Mouse (Mus musculus) right cerebral cortex, postnatal 10 days (tissue): ENCODE results near the gene Bicc1.

Experiments
- DNase-seq, 2 experiments: peaks; one replicate each; pipeline ENCODE4 v3.0.0; 2021; ENCODE audit warnings: low spot score in 2 of 2

The Bicc1 gene

GRCm38 (mm10) chr10:71052748-71053147, 106.8 kb downstream of the Bicc1 start:
- no peak for DNase-seq

- no peak for DNase-seq
Observed at GRCm38 (mm10) chr10:71052208-71052607, 107.3 kb downstream of the Bicc1 start.

GRCm38 (mm10) chr10:71050722-71051333, 108.7 kb downstream of the Bicc1 start:
- no peak for DNase-seq

- DNase-seq = no peak
Observed at GRCm38 (mm10) chr10:71049294-71049693, 110.2 kb downstream of the Bicc1 start.

GRCm38 (mm10) chr10:71044410-71044809, 115.1 kb downstream of the Bicc1 start:
- DNase-seq = no peak

GRCm38 (mm10) chr10:71041874-71042273, 117.6 kb downstream of the Bicc1 start:
- no peak for DNase-seq

- DNase-seq = no peak
Observed at GRCm38 (mm10) chr10:71036484-71036883, 123.0 kb downstream of the Bicc1 start.

GRCm38 (mm10) chr10:71028996-71029395, 130.5 kb downstream of the Bicc1 start:
- DNase-seq = no peak

- DNase-seq = peak; percentile 46 to 61
Observed at GRCm38 (mm10) chr10:71028066-71028844, 131.2 kb downstream of the Bicc1 start.

- no peak for DNase-seq
Observed at GRCm38 (mm10) chr10:71025131-71025894, 134.2 kb downstream of the Bicc1 start.

GRCm38 (mm10) chr10:71024681-71025080, 134.8 kb downstream of the Bicc1 start:
- no peak for DNase-seq

GRCm38 (mm10) chr10:71023471-71023870, 136.0 kb downstream of the Bicc1 start:
- DNase-seq = no peak

GRCm38 (mm10) chr10:71020459-71020858, 139.0 kb downstream of the Bicc1 start:
- no peak for DNase-seq

- DNase-seq = no peak
Observed at GRCm38 (mm10) chr10:71019836-71020235, 139.7 kb downstream of the Bicc1 start.

- no peak for DNase-seq
Observed at GRCm38 (mm10) chr10:71009771-71010496, 149.6 kb downstream of the Bicc1 start.

GRCm38 (mm10) chr10:71008721-71009120, 150.8 kb downstream of the Bicc1 start:
- DNase-seq = no peak

- no peak for DNase-seq
Observed at GRCm38 (mm10) chr10:71007956-71008355, 151.5 kb downstream of the Bicc1 start.

GRCm38 (mm10) chr10:71007516-71007915, 152.0 kb downstream of the Bicc1 start:
- no peak for DNase-seq

- no peak for DNase-seq
Observed at GRCm38 (mm10) chr10:71007001-71007400, 152.5 kb downstream of the Bicc1 start.

- DNase-seq = no peak
Observed at GRCm38 (mm10) chr10:71002871-71003270, 156.6 kb downstream of the Bicc1 start.

- DNase-seq = no peak
Observed at GRCm38 (mm10) chr10:71002186-71002585, 157.3 kb downstream of the Bicc1 start.

- peak; percentile 48 to 62 for DNase-seq
Observed at GRCm38 (mm10) chr10:70998136-70998535, 161.4 kb downstream of the Bicc1 start.
